Mouse (Mus musculus): ENCODE measurements at regions not wholly inside any gene's neighbourhood (a gene's known extent, or its start where the extent isn't known, plus 50 kb on each side); places are given as distances from the start of the nearest gene placed in this dataset.
A peak's percentile ranks its signal among the peaks of the same experiment; 100 is the strongest.

- intact Hi-C loops (cut with DNase I) = no loop called here
- no peak for DNase-seq
Observed at GRCm38 (mm10) chr4:100037868-100038267, 57.7 kb upstream of the Ror1 start.

- DNase-seq = no peak
- intact Hi-C loops (cut with DNase I) = no loop called here
Observed at GRCm38 (mm10) chr4:100039741-100040140, 55.9 kb upstream of the Ror1 start.

GRCm38 (mm10) chr4:100041982-100042381, 53.6 kb upstream of the Ror1 start:
- intact Hi-C loops (cut with DNase I) = no loop called here
- DNase-seq = no peak

- intact Hi-C loops (cut with DNase I) = no loop called here
- peak; percentile 34 to 43 for DNase-seq
Observed at GRCm38 (mm10) chr4:100045164-100045906, 50.3 kb upstream of the Ror1 start.
